Mouse (Mus musculus) midbrain, postnatal 0 days (tissue): ENCODE results near the gene Sh3rf3. TPM values are rescaled to one million over a fixed set of nuclear protein-coding genes. Genes with fewer than 3 reads are reported as not detected.

Experiments
- ATAC-seq: fragments of 200-750 bp; cut with Nextera tagmentation; 2 replicates; pipeline ENCODE4 v1.8.0; 2017; ENCODE audit warnings: moderate number of reproducible peaks, mild to moderate bottlenecking, moderate TSS enrichment, moderate library complexity; ENCODE audit not compliant: low FRiP score
- DNase-seq: peaks from one replicate; pipeline ENCODE4 v3.0.0-alpha.2; 2015; ENCODE audit warnings: low spot score
- H3K27ac ChIP-seq: fragments of 300-500 bp; sonication (generic); 2 replicates; pipeline ENCODE4 v1.5.1; 2014; ENCODE audit warnings: low read depth, mild to moderate bottlenecking, low read length, mixed read lengths
- H3K27me3 ChIP-seq: fragments of 300-500 bp; sonication (generic); 2 replicates; pipeline ENCODE4 v1.6.1; 2014; ENCODE audit warnings: low read length, control low read depth, mixed read lengths; ENCODE audit not compliant: insufficient read depth
- H3K36me3 ChIP-seq: fragments of 300-500 bp; sonication (generic); 2 replicates; pipeline ENCODE4 v1.6.1; 2014; ENCODE audit warnings: low read length, control low read depth, mixed read lengths; ENCODE audit not compliant: insufficient read depth
- H3K4me1 ChIP-seq: fragments of 300-500 bp; sonication (generic); 2 replicates; pipeline ENCODE4 v1.6.1; 2014; ENCODE audit warnings: mild to moderate bottlenecking, control low read depth, antibody characterized with exemption, low read length, mixed read lengths; ENCODE audit not compliant: insufficient read depth
- H3K4me2 ChIP-seq: fragments of 300-500 bp; sonication (generic); 2 replicates; pipeline ENCODE4 v1.6.1; 2014; ENCODE audit warnings: low read depth, mild to moderate bottlenecking, low read length, mixed read lengths; ENCODE audit not compliant: poor library complexity, severe bottlenecking
- H3K4me3 ChIP-seq: fragments of 300-500 bp; sonication (generic); 2 replicates; pipeline ENCODE4 v1.5.1; 2014; ENCODE audit warnings: low read depth, mild to moderate bottlenecking, low read length, moderate library complexity
- H3K9ac ChIP-seq: fragments of 300-500 bp; sonication (generic); replicated peaks from 2 replicates; pipeline ENCODE4 v1.6.1; 2014; ENCODE audit warnings: mild to moderate bottlenecking, low read length, moderate library complexity, mixed read lengths; ENCODE audit not compliant: poor library complexity, severe bottlenecking
- H3K9me3 ChIP-seq: fragments of 300-500 bp; sonication (generic); 2 replicates; pipeline ENCODE4 v1.6.1; 2016; ENCODE audit warnings: low read length, control low read depth
- CTCF ChIP-seq: IDR thresholded peaks from 2 replicates; pipeline ENCODE4 v1.5.1; 2016; ENCODE audit warnings: antibody characterized with exemption, mild to moderate bottlenecking
- WGBS: fragments of 180-500 bp; shearing (Covaris S2); extraction: QIAGEN DNeasy Blood & Tissue Kit; methylation state at CpG from one replicate; pipeline ENCODE4 v1.1.7; 2014; 5-methylcytosine and 5-hydroxymethylcytosine counted together
- polyA plus RNA-seq: library from polyadenylated mRNA; unstranded; fragments of >200 nt; fragmentation: Nextera tagmentation; extraction: Ambion mirVana; gene quantifications from 2 replicates; pipeline ENCODE4 v1.2.1, GENCODE M21; 2015
- total RNA-seq: library from RNA; depleted of rRNA; stranded (reverse); fragments of >200 nt; gene quantifications from 2 replicates; pipeline ENCODE4 v1.2.3, GENCODE M21; 2014

Gene Sh3rf3
- total and polyA plus RNA-seq, 2 experiments from 2014 or later, result 4.6 to 31.9 TPM

GRCm38 (mm10) chr10:59077909-59078308 lies 264.8 kb downstream of the Sh3rf3 start:
- Histone ChIP-seq H3K9me3 (no peaks in the 10 kb centered on the region), H3K4me1 (no peaks in the 10 kb centered on the region), H3K9ac (no peak overlapping the region), H3K4me2 (no peak overlapping the region), H3K27me3 (no peaks in the 10 kb centered on the region), H3K27ac (no peak overlapping the region), H3K4me3 (no peak overlapping the region), H3K36me3 (no peaks in the 10 kb centered on the region)
- peak; percentile 79 for DNase-seq
- 72% methylated on average over 10 of the region's 10 CpGs for WGBS
- TF ChIP-seq CTCF, result no peak
- peak; percentile 38; the same call in 1 of the 2 replicates for ATAC-seq

- H3K9me3 ChIP-seq, result no peaks in the 10 kb centered on the region
- 100% methylated on average over 5 of the region's 5 CpGs for WGBS
Observed at GRCm38 (mm10) chr10:59085604-59086003, 272.4 kb downstream of the Sh3rf3 start.

GRCm38 (mm10) chr10:59086578-59086977 lies 273.4 kb downstream of the Sh3rf3 start:
- no peak for DNase-seq
- H3K9me3 ChIP-seq, result no peaks in the 10 kb centered on the region
- peaks cover 16% of the 10 kb centered on the region for H3K4me1 ChIP-seq
- ATAC-seq, result no peak
- H3K27me3 ChIP-seq, result no peaks in the 10 kb centered on the region
- H3K4me3 ChIP-seq, result no peak overlapping the region
- peaks cover 8% of the 10 kb centered on the region for H3K36me3 ChIP-seq
- WGBS, result 92% methylated on average over 5 of the region's 5 CpGs
- H3K27ac ChIP-seq, result no peak overlapping the region
- no peak for TF ChIP-seq CTCF
- no peak overlapping the region for H3K9ac ChIP-seq
- no peak overlapping the region for H3K4me2 ChIP-seq

More at GRCm38 (mm10) chr10:59085604-59086003, 272.4 kb downstream of the Sh3rf3 start:
- Histone ChIP-seq H3K36me3 (peaks cover 8% of the 10 kb centered on the region), H3K4me3 (no peak overlapping the region), H3K9ac (no peak overlapping the region), H3K27me3 (no peaks in the 10 kb centered on the region), H3K4me2 (no peak overlapping the region), H3K4me1 (peaks cover 10% of the 10 kb centered on the region), H3K27ac (no peak overlapping the region)
- DNase-seq (no peak), ATAC-seq (no peak)
- no peak for TF ChIP-seq CTCF

- no peak for TF ChIP-seq CTCF
- Histone ChIP-seq H3K9ac (no peak overlapping the region), H3K4me3 (no peak overlapping the region), H3K27me3 (no peaks in the 10 kb centered on the region), H3K4me1 (peaks cover 19% of the 10 kb centered on the region), H3K36me3 (peaks cover 8% of the 10 kb centered on the region), H3K4me2 (no peak overlapping the region), H3K27ac (peak overlapping the region; percentile 65), H3K9me3 (no peaks in the 10 kb centered on the region)
- DNase-seq (peak; percentile 93), ATAC-seq (peak; percentile 87)
- 41% methylated on average over 14 of the region's 14 CpGs for WGBS
Observed at GRCm38 (mm10) chr10:59089861-59090621, 276.9 kb downstream of the Sh3rf3 start.

DNA sequence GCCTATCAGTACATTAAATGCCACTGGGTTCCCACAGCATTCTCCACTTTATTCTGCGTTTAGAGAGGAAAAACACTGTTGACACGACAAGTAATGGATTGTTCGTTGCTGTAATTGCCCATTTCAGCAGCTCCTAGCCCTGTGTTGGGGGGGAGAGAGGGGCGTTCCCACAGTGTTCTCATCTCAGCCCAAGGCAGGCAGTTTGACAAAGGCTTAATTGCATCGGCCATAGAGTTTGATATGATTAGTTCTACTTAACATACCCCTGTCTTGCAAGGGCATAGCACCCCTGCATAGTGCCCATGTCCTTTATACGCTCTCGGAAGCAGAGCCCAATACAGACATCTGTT lies 277.4 kb downstream of the Sh3rf3 start:
- H3K27me3 ChIP-seq, result no peaks in the 10 kb centered on the region
- peak overlapping the region; percentile 65 for H3K27ac ChIP-seq
- 17% methylated on average over 7 of the region's 7 CpGs for WGBS
- no peak for TF ChIP-seq CTCF
- no peak for DNase-seq
- H3K4me1 ChIP-seq, result peaks cover 19% of the 10 kb centered on the region
- ATAC-seq, result peak; percentile 51
- no peak overlapping the region for H3K9ac ChIP-seq
- H3K36me3 ChIP-seq, result peaks cover 8% of the 10 kb centered on the region
- H3K9me3 ChIP-seq, result no peaks in the 10 kb centered on the region
- no peak overlapping the region for H3K4me2 ChIP-seq
- H3K4me3 ChIP-seq, result no peak overlapping the region

- WGBS, result 89% methylated on average over 8 of the region's 8 CpGs
- H3K4me3 ChIP-seq, result no peak overlapping the region
- DNase-seq (no peak), ATAC-seq (no peak)
- TF ChIP-seq CTCF, result no peak
- H3K9me3 ChIP-seq, result no peaks in the 10 kb centered on the region
- H3K27ac ChIP-seq, result no peak overlapping the region
- peaks cover 19% of the 10 kb centered on the region for H3K4me1 ChIP-seq
- H3K4me2 ChIP-seq, result no peak overlapping the region
- peaks cover 8% of the 10 kb centered on the region for H3K36me3 ChIP-seq
- no peaks in the 10 kb centered on the region for H3K27me3 ChIP-seq
- H3K9ac ChIP-seq, result no peak overlapping the region
Observed at GRCm38 (mm10) chr10:59091556-59091955, 278.4 kb downstream of the Sh3rf3 start.
